Mouse (Mus musculus): ENCODE data around the gene Hlx.

DNA sequence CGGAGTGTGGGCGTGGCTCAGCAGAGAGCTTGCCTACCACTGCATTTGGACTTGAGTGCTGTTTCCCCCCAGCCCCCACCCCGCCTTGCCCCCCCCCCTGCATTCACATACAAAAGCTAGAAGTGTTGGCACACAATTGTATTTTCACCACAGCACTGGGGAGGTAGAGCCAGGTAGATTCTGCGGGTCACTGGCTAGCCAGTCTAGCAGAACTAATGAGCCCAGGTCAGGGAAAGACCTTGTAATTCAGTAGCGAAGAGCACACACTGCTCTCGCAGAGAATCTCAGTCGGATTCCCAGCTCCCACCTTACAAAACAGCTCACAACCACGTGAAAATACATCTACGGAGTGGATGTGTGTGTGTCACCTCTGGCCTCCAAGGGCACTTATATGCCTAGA is 42.9 kb upstream of the Hlx start:
- no peak for TF ChIP-seq EP300 (IDR thresholded peaks at IDR 0.05; ENCODE audit: low read depth in 1 of 2, low read length in 2 of 2)
- TF ChIP-seq MYB (IDR thresholded peaks at IDR 0.05; ENCODE audit: low read depth, low read length) = no peak
- no peak for TF ChIP-seq CTCF (IDR thresholded peaks at IDR 0.05 in 2 of 3, conservative IDR thresholded peaks at IDR 0.05 in 1 of 3; ENCODE audit: control insufficient read depth in 1 of 3, insufficient read depth in 1 of 3, low read depth in 2 of 3, low read length in 3 of 3, poor library complexity in 1 of 3, severe bottlenecking in 1 of 3)
- TF ChIP-seq POLR2A (IDR thresholded peaks at IDR 0.05; ENCODE audit: control insufficient read depth in 1 of 2, insufficient read depth in 1 of 2, low read depth in 1 of 2, low read length in 2 of 2, poor library complexity in 1 of 2) = no peak
- TF ChIP-seq HCFC1 (IDR thresholded peaks at IDR 0.05; ENCODE audit: low read depth, low read length) = no peak
- TF ChIP-seq ZKSCAN1 (IDR thresholded peaks at IDR 0.05; ENCODE audit: low read depth, low read length) = no peak
- TF ChIP-seq USF1 (IDR thresholded peaks at IDR 0.05; ENCODE audit: low read depth, low read length) = no peak
- no peak for TF ChIP-seq GABPA (IDR thresholded peaks at IDR 0.05; ENCODE audit: low read depth, low read length)
- no peak for TF ChIP-seq E2F4 (IDR thresholded peaks at IDR 0.05; ENCODE audit: borderline replicate concordance, low read depth, low read length)
- no peak for TF ChIP-seq GATA1 (IDR thresholded peaks at IDR 0.05; ENCODE audit: low read depth, low read length)
- TF ChIP-seq SMC3 (IDR thresholded peaks at IDR 0.05; ENCODE audit: low read depth, low read length) = no peak
- no peak for TF ChIP-seq MEF2A (IDR thresholded peaks at IDR 0.05; ENCODE audit: extremely low read depth, insufficient replicate concordance, low read depth, low read length, poor library complexity, severe bottlenecking)
- no peak for TF ChIP-seq MYC (IDR thresholded peaks at IDR 0.05; ENCODE audit: low read depth, low read length)

Data from MEL (cell line).